Mouse (Mus musculus): ENCODE measurements around the gene Robo2. TPM values are rescaled to one million over a fixed set of nuclear protein-coding genes. Genes with fewer than 3 reads are reported as not detected.

Gene Robo2
- polyA plus RNA-seq, 1 experiment from 2014 or later = 97.8 TPM

- no peak overlapping the region for H3K27ac ChIP-seq
- ATAC-seq (replicated peaks; ENCODE audit: low FRiP score) = no peak
- H3K9me3 ChIP-seq (replicated peaks) = no peaks in the 10 kb centered on the region
- H3K9ac ChIP-seq = no peak overlapping the region
- 94% methylated on average over 2 of the region's 2 CpGs for WGBS
- H3K36me3 ChIP-seq = no peaks in the 10 kb centered on the region
- H3K4me2 ChIP-seq = no peak overlapping the region
- H3K27me3 ChIP-seq = no peaks in the 10 kb centered on the region
- no peak overlapping the region for H3K4me3 ChIP-seq (replicated peaks)
- no peaks in the 10 kb centered on the region for H3K4me1 ChIP-seq
Measured at GRCm38 (mm10) chr16:74237411-74237930, 174.2 kb downstream of the Robo2 start.

GRCm38 (mm10) chr16:74234393-74235059 lies 177.1 kb downstream of the Robo2 start:
- Histone ChIP-seq H3K27me3 (no peaks in the 10 kb centered on the region), H3K9ac (no peak overlapping the region), H3K4me2 (no peak overlapping the region), H3K9me3 (replicated peaks) (no peaks in the 10 kb centered on the region), H3K4me1 (no peaks in the 10 kb centered on the region), H3K27ac (no peak overlapping the region), H3K36me3 (no peaks in the 10 kb centered on the region), H3K4me3 (replicated peaks) (no peak overlapping the region)
- WGBS = 85% methylated on average over 6 of the region's 6 CpGs
- no peak for ATAC-seq (replicated peaks; ENCODE audit: low FRiP score)

GRCm38 (mm10) chr16:74233596-74233995 lies 178.0 kb downstream of the Robo2 start:
- Histone ChIP-seq H3K9me3 (replicated peaks) (no peaks in the 10 kb centered on the region), H3K4me3 (replicated peaks) (no peak overlapping the region), H3K9ac (no peak overlapping the region), H3K27ac (no peak overlapping the region), H3K27me3 (no peaks in the 10 kb centered on the region), H3K4me2 (no peak overlapping the region), H3K4me1 (no peaks in the 10 kb centered on the region), H3K36me3 (no peaks in the 10 kb centered on the region)
- 68% methylated on average over 5 of the region's 5 CpGs for WGBS
- ATAC-seq (replicated peaks; ENCODE audit: low FRiP score) = no peak

- no peaks in the 10 kb centered on the region for H3K36me3 ChIP-seq
- H3K9me3 ChIP-seq (replicated peaks) = no peaks in the 10 kb centered on the region
- H3K4me1 ChIP-seq = 0 out of 2 replicates have a peak, but pooled peaks cover 4% of the 10 kb centered on the region
- ATAC-seq (replicated peaks; ENCODE audit: low FRiP score) = no peak
- H3K9ac ChIP-seq = no peak overlapping the region
- H3K4me2 ChIP-seq = no peak overlapping the region
- H3K27ac ChIP-seq = no peak overlapping the region
- no peaks in the 10 kb centered on the region for H3K27me3 ChIP-seq
- H3K4me3 ChIP-seq (replicated peaks) = no peak overlapping the region
Measured at GRCm38 (mm10) chr16:74227285-74227684, 184.3 kb downstream of the Robo2 start.

GRCm38 (mm10) chr16:74225423-74226272 lies 186.0 kb downstream of the Robo2 start:
- no peaks in the 10 kb centered on the region for H3K9me3 ChIP-seq (replicated peaks)
- no peak overlapping the region for H3K27ac ChIP-seq
- H3K4me1 ChIP-seq = 0 out of 2 replicates have a peak, but pooled peaks cover 4% of the 10 kb centered on the region
- no peaks in the 10 kb centered on the region for H3K27me3 ChIP-seq
- no peak overlapping the region for H3K4me3 ChIP-seq (replicated peaks)
- H3K36me3 ChIP-seq = no peaks in the 10 kb centered on the region
- H3K4me2 ChIP-seq = no peak overlapping the region
- ATAC-seq (replicated peaks; ENCODE audit: low FRiP score) = 0 out of 2 replicates have a peak, but pooled peaks have one; percentile 40
- 58% methylated on average over 7 of the region's 7 CpGs for WGBS
- no peak overlapping the region for H3K9ac ChIP-seq

GRCm38 (mm10) chr16:74222501-74222900 lies 189.1 kb downstream of the Robo2 start:
- Histone ChIP-seq H3K4me1 (0 out of 2 replicates have a peak, but pooled peaks cover 4% of the 10 kb centered on the region), H3K27ac (no peak overlapping the region), H3K4me3 (replicated peaks) (no peak overlapping the region), H3K36me3 (no peaks in the 10 kb centered on the region), H3K4me2 (no peak overlapping the region), H3K9me3 (replicated peaks) (no peaks in the 10 kb centered on the region), H3K27me3 (no peaks in the 10 kb centered on the region), H3K9ac (no peak overlapping the region)
- WGBS = 44% methylated on average over 5 of the region's 5 CpGs
- ATAC-seq (replicated peaks; ENCODE audit: low FRiP score) = no peak

GRCm38 (mm10) chr16:74216879-74217415 lies 194.7 kb downstream of the Robo2 start:
- Histone ChIP-seq H3K4me1 (no peaks in the 10 kb centered on the region), H3K27ac (no peak overlapping the region), H3K4me2 (no peak overlapping the region), H3K9ac (no peak overlapping the region), H3K4me3 (replicated peaks) (no peak overlapping the region), H3K9me3 (replicated peaks) (no peaks in the 10 kb centered on the region), H3K36me3 (no peaks in the 10 kb centered on the region), H3K27me3 (no peaks in the 10 kb centered on the region)
- peak; percentile 60; the same call in 1 of the 2 replicates for ATAC-seq (replicated peaks; ENCODE audit: low FRiP score)
- WGBS = 22% methylated on average over 1 of the region's 1 CpGs

GRCm38 (mm10) chr16:74215791-74216190 lies 195.8 kb downstream of the Robo2 start:
- Histone ChIP-seq H3K27me3 (no peaks in the 10 kb centered on the region), H3K9me3 (replicated peaks) (no peaks in the 10 kb centered on the region), H3K4me1 (no peaks in the 10 kb centered on the region), H3K36me3 (no peaks in the 10 kb centered on the region), H3K4me3 (replicated peaks) (no peak overlapping the region), H3K27ac (no peak overlapping the region), H3K9ac (no peak overlapping the region), H3K4me2 (no peak overlapping the region)
- ATAC-seq (replicated peaks; ENCODE audit: low FRiP score) = no peak
- 85% methylated on average over 13 of the region's 13 CpGs for WGBS

- no peak for ATAC-seq (replicated peaks; ENCODE audit: low FRiP score)
- H3K4me3 ChIP-seq (replicated peaks) = no peak overlapping the region
Measured at GRCm38 (mm10) chr16:74200705-74201104, 210.9 kb downstream of the Robo2 start.

GRCm38 (mm10) chr16:74200024-74200703 lies 211.5 kb downstream of the Robo2 start:
- H3K4me1 ChIP-seq = no peaks in the 10 kb centered on the region
- no peak overlapping the region for H3K4me3 ChIP-seq (replicated peaks)
- H3K4me2 ChIP-seq = no peak overlapping the region
- no peaks in the 10 kb centered on the region for H3K9me3 ChIP-seq (replicated peaks)
- H3K9ac ChIP-seq = no peak overlapping the region
- 83% methylated on average over 1 of the region's 1 CpGs for WGBS
- H3K27ac ChIP-seq = no peak overlapping the region
- ATAC-seq (replicated peaks; ENCODE audit: low FRiP score) = no peak
- no peaks in the 10 kb centered on the region for H3K36me3 ChIP-seq
- H3K27me3 ChIP-seq = no peaks in the 10 kb centered on the region

More at GRCm38 (mm10) chr16:74200705-74201104, 210.9 kb downstream of the Robo2 start:
- Histone ChIP-seq H3K36me3 (no peaks in the 10 kb centered on the region), H3K27ac (no peak overlapping the region), H3K9me3 (replicated peaks) (no peaks in the 10 kb centered on the region), H3K9ac (no peak overlapping the region), H3K4me2 (no peak overlapping the region), H3K4me1 (no peaks in the 10 kb centered on the region), H3K27me3 (no peaks in the 10 kb centered on the region)
- WGBS = 82% methylated on average over 5 of the region's 5 CpGs

GRCm38 (mm10) chr16:74192979-74193554 lies 218.6 kb downstream of the Robo2 start:
- H3K9me3 ChIP-seq (replicated peaks) = no peaks in the 10 kb centered on the region
- no peak overlapping the region for H3K4me2 ChIP-seq
- 90% methylated on average over 8 of the region's 8 CpGs for WGBS
- no peak overlapping the region for H3K9ac ChIP-seq
- no peaks in the 10 kb centered on the region for H3K4me1 ChIP-seq
- no peaks in the 10 kb centered on the region for H3K27me3 ChIP-seq
- H3K36me3 ChIP-seq = no peaks in the 10 kb centered on the region
- no peak overlapping the region for H3K27ac ChIP-seq
- no peak for ATAC-seq (replicated peaks; ENCODE audit: low FRiP score)
- no peak overlapping the region for H3K4me3 ChIP-seq (replicated peaks)
